ENCODE assay signal across 11 mouse cellular contexts in genomic region chr1:170646606-170647287, GRCm38 (mm10). TPM values are rescaled to one million over a fixed set of nuclear protein-coding genes. Genes with fewer than 3 reads are reported as not detected.
DNase-seq lines count a peak whose midpoint lies in the region; ATAC-seq and TF ChIP-seq lines count a peak whose summit lies in the region.
"Had no signal": no experiment of that assay in that cellular context is flagged by ENCODE, and none has a peak within 500 bp of the region (broad histone marks: within the 10 kb centered on the region; RNA-seq: fewer than 3 reads in every experiment).

No protein-coding gene starts in this region.

- no peak for DNase-seq in kidney, adult 18-20 months
- DNase-seq in heart, postnatal 0 days (ENCODE audit: low spot score): no peak
- peak; percentile 24 for DNase-seq in lung, postnatal 0 days (ENCODE audit: low spot score)
- no peak for DNase-seq in left cerebral cortex, adult 2 months (ENCODE audit: extremely low spot score in 1 of 2, low spot score in 2 of 2)
- no peak for DNase-seq in spleen, postnatal 10 days (ENCODE audit: low spot score in 2 of 2)
- DNase-seq: cerebellum, adult 8-10 months; kidney, adult 8-10 months; right cerebral cortex, postnatal 25 days had no signal

- no peaks in the 10 kb centered on the region for H3K9me3 ChIP-seq in kidney, embryonic 15.5 days (replicated peaks)
- H3K9me3 ChIP-seq in embryonic facial prominence, embryonic 13.5 days: no peaks in the 10 kb centered on the region
- H3K9me3 ChIP-seq in heart, postnatal 0 days (replicated peaks; ENCODE audit: control insufficient read depth, low read length): no peaks in the 10 kb centered on the region
- no peaks in the 10 kb centered on the region for H3K9me3 ChIP-seq in lung, postnatal 0 days (ENCODE audit: low read length)

- no peak for TF ChIP-seq EP300 in heart, postnatal 0 days (IDR thresholded peaks at IDR 0.05; ENCODE audit: low read depth)
- no peak for TF ChIP-seq EP300 in lung, postnatal 0 days (IDR thresholded peaks at IDR 0.05)

- intact Hi-C loops in left cerebral cortex, adult 2 months (cut with DNase I): no loop called here

- H3K27ac ChIP-seq in kidney, embryonic 15.5 days: no peak overlapping the region
- no peak overlapping the region for H3K27ac ChIP-seq in embryonic facial prominence, embryonic 13.5 days
- H3K27ac ChIP-seq in heart, postnatal 0 days (ENCODE audit: low read depth): no peak overlapping the region
- 0 out of 2 replicates have a peak overlapping the region, but pooled peaks have one; percentile 1 for H3K27ac ChIP-seq in lung, postnatal 0 days (ENCODE audit: low read length)
- H3K27ac ChIP-seq in left cerebral cortex, adult 2 months: no peak overlapping the region

- no peak overlapping the region for H3K4me3 ChIP-seq in kidney, embryonic 15.5 days (replicated peaks)
- H3K4me3 ChIP-seq in embryonic facial prominence, embryonic 13.5 days: no peak overlapping the region
- H3K4me3 ChIP-seq in heart, postnatal 0 days (ENCODE audit: low read depth, low read length): peak overlapping the region; percentile 56
- no peak overlapping the region for H3K4me3 ChIP-seq in lung, postnatal 0 days (ENCODE audit: low read depth, low read length)
- H3K4me3 ChIP-seq in left cerebral cortex, adult 2 months: no peak overlapping the region

- no peak for ATAC-seq in kidney, embryonic 15.5 days (replicated peaks; ENCODE audit: low FRiP score)
- no peak for ATAC-seq in embryonic facial prominence, embryonic 13.5 days (ENCODE audit: insufficient number of reproducible peaks, insufficient read depth, low FRiP score, low TSS enrichment, low read depth)
- ATAC-seq in heart, postnatal 0 days (ENCODE audit: insufficient read depth, low read depth): no peak
- ATAC-seq in lung, postnatal 0 days: peak; percentile 1; the same call in 1 of the 2 replicates
- no peak for ATAC-seq in megakaryocyte progenitor cell, adult 5-6 weeks (replicated peaks; ENCODE audit: poor library complexity)

- H3K27me3 ChIP-seq in kidney, embryonic 15.5 days: peaks cover 20% of the 10 kb centered on the region
- no peaks in the 10 kb centered on the region for H3K27me3 ChIP-seq in embryonic facial prominence, embryonic 13.5 days
- H3K27me3 ChIP-seq in heart, postnatal 0 days (ENCODE audit: control insufficient read depth, insufficient read depth, low read length): no peaks in the 10 kb centered on the region
- no peaks in the 10 kb centered on the region for H3K27me3 ChIP-seq in lung, postnatal 0 days (replicated peaks; ENCODE audit: insufficient read depth, low read length)

- peaks cover 23% of the 10 kb centered on the region for H3K4me1 ChIP-seq in kidney, embryonic 15.5 days
- H3K4me1 ChIP-seq in embryonic facial prominence, embryonic 13.5 days: peaks cover 29% of the 10 kb centered on the region
- peaks cover 42% of the 10 kb centered on the region for H3K4me1 ChIP-seq in heart, postnatal 0 days (ENCODE audit: control insufficient read depth, insufficient read depth)
- H3K4me1 ChIP-seq in lung, postnatal 0 days (ENCODE audit: insufficient read depth, low read depth, low read length): no peaks in the 10 kb centered on the region

- H3K36me3 ChIP-seq in kidney, embryonic 15.5 days: no peaks in the 10 kb centered on the region
- no peaks in the 10 kb centered on the region for H3K36me3 ChIP-seq in embryonic facial prominence, embryonic 13.5 days
- H3K36me3 ChIP-seq in heart, postnatal 0 days (replicated peaks; ENCODE audit: control insufficient read depth, insufficient read depth, low read length): peaks cover 6% of the 10 kb centered on the region
- H3K36me3 ChIP-seq in lung, postnatal 0 days (ENCODE audit: insufficient read depth, low read length): no peaks in the 10 kb centered on the region

- no peak overlapping the region for H3K9ac ChIP-seq in kidney, embryonic 15.5 days
- H3K9ac ChIP-seq in embryonic facial prominence, embryonic 13.5 days: no peak overlapping the region
- no peak overlapping the region; the same call in 1 of the 2 replicates for H3K9ac ChIP-seq in heart, postnatal 0 days (replicated peaks; ENCODE audit: low read depth, low read length)
- no peak overlapping the region for H3K9ac ChIP-seq in lung, postnatal 0 days (replicated peaks; ENCODE audit: low read depth)

- WGBS in kidney, embryonic 15.5 days: 67% methylated on average over 9 of the region's 9 CpGs
- 74% methylated on average over 9 of the region's 9 CpGs for WGBS in embryonic facial prominence, embryonic 13.5 days
- 64% methylated on average over 9 of the region's 9 CpGs for WGBS in heart, postnatal 0 days
- WGBS in lung, postnatal 0 days: 31% methylated on average over 9 of the region's 9 CpGs

- TF ChIP-seq CTCF in heart, postnatal 0 days (IDR thresholded peaks at IDR 0.05; ENCODE audit: low read depth): no peak
- TF ChIP-seq CTCF in lung, postnatal 0 days (IDR thresholded peaks at IDR 0.05): no peak
- no peak for TF ChIP-seq CTCF in left cerebral cortex, adult 2 months (IDR thresholded peaks at IDR 0.05)

- H3K4me2 ChIP-seq in kidney, embryonic 15.5 days: peak overlapping the region; percentile 20; the same call in 1 of the 2 replicates
- H3K4me2 ChIP-seq in embryonic facial prominence, embryonic 13.5 days: peak overlapping the region; percentile 83
- H3K4me2 ChIP-seq in heart, postnatal 0 days (ENCODE audit: low read depth, low read length): peak overlapping the region; percentile 64
- peak overlapping the region; percentile 23 for H3K4me2 ChIP-seq in lung, postnatal 0 days (replicated peaks; ENCODE audit: low read depth, low read length)

RNA-seq across cellular contexts. Expression of gene Olfml2b, which starts 2.4 kb away (rescaled TPM):
- 10.9 and 12.0 TPM in 2 replicates for polyA plus RNA-seq in kidney, embryonic 15.5 days (2015; fragmentation: Nextera tagmentation; extraction: Ambion mirVana)
- polyA plus RNA-seq in embryonic facial prominence, embryonic 13.5 days (2015; fragmentation: Nextera tagmentation; extraction: Ambion mirVana): 12.2 and 13.0 TPM in 2 replicates
- 63.0 and 76.5 TPM in 2 replicates for total RNA-seq in heart, postnatal 0 days (2014; rRNA removed; ENCODE audit: low replicate concordance)
- 19.3 and 26.3 TPM in 2 replicates for polyA plus RNA-seq in heart, postnatal 0 days (2015; fragmentation: Nextera tagmentation; extraction: Ambion mirVana)
- polyA plus RNA-seq in lung, postnatal 0 days (2015; fragmentation: Nextera tagmentation; extraction: Ambion mirVana): 23.3 and 26.0 TPM in 2 replicates
- 1 to 10 TPM; 2.9 to 3.2 TPM for total RNA-seq in left cerebral cortex, adult 2 months (2021)
- total RNA-seq in megakaryocyte progenitor cell, adult 5-6 weeks (2015): 0.67 and 1.3 TPM in 2 replicates
- 1.8 and 2.0 TPM in 2 replicates for total RNA-seq in megakaryocyte progenitor cell, adult 5-6 weeks (2017)

RNA-seq across cellular contexts. Expression of gene Nos1ap, which starts 57.1 kb away (rescaled TPM):
- 17.7 and 18.2 TPM in 2 replicates for polyA plus RNA-seq in kidney, embryonic 15.5 days (2015; fragmentation: Nextera tagmentation; extraction: Ambion mirVana)
- polyA plus RNA-seq in embryonic facial prominence, embryonic 13.5 days (2015; fragmentation: Nextera tagmentation; extraction: Ambion mirVana): 6.2 and 9.1 TPM in 2 replicates
- total RNA-seq in heart, postnatal 0 days (2014; rRNA removed; ENCODE audit: low replicate concordance): 0.99 and 22.1 TPM in 2 replicates
- polyA plus RNA-seq in heart, postnatal 0 days (2015; fragmentation: Nextera tagmentation; extraction: Ambion mirVana): 7.7 and 10.3 TPM in 2 replicates
- polyA plus RNA-seq in lung, postnatal 0 days (2015; fragmentation: Nextera tagmentation; extraction: Ambion mirVana): 8.0 and 9.9 TPM in 2 replicates
- 100 to 1,000 TPM; 197 to 233 TPM for total RNA-seq in left cerebral cortex, adult 2 months (2021)
- total RNA-seq in megakaryocyte progenitor cell, adult 5-6 weeks (2015): 9.9 and 12.4 TPM in 2 replicates
- total RNA-seq in megakaryocyte progenitor cell, adult 5-6 weeks (2017): 5.8 and 10.3 TPM in 2 replicates

Comparison
In these comparisons a context has a peak if more than half of its experiments do, and no peak if none do; other contexts are left out.
1. H3K4me2 ChIP-seq: peak in every context shown above with its lines; median percentile 83 in embryonic facial prominence, embryonic 13.5 days; 64 in heart, postnatal 0 days; 23 in lung, postnatal 0 days; 20 in kidney, embryonic 15.5 days.